Mouse (Mus musculus) lung, postnatal 0 days (tissue): ENCODE measurements at regions not wholly inside any gene's neighbourhood (a gene's known extent, or its start where the extent isn't known, plus 50 kb on each side); places are given as distances from the start of the nearest gene placed in this dataset.

Experiments used
- CTCF ChIP-seq: IDR thresholded peaks from 2 replicates; pipeline ENCODE4 v1.5.1; 2016; ENCODE audit warnings: antibody characterized with exemption, mild to moderate bottlenecking
- EP300 ChIP-seq: IDR thresholded peaks from 2 replicates; pipeline ENCODE4 v1.6.1; 2016; ENCODE audit warnings: antibody characterized with exemption, mild to moderate bottlenecking, control low read depth

DNA sequence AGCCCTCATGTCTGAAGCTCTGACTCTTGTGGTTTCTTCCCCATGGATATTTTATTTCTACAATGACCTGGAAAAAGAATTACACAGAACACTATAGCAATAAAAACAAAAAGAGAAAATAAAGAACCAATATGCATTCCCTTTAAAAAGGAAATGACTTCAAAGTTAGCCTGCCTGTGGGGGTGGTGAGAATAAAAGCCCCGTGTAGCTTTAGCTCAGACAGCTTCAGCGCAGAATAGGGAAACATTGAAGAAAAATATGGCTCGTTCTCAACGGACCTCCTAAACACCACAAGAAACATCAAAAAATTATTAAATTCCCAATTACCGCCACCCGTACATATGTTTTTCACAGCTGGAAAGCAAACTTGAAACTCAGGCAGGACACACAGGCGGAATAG is 198.7 kb downstream of the Pdcd6ip start:
- TF ChIP-seq EP300 (no peak), CTCF (no peak)
